Mouse (Mus musculus) hindbrain, embryonic 13.5 days (tissue): ENCODE data around the gene Tmem132d. TPM values are rescaled to one million over a fixed set of nuclear protein-coding genes. Genes with fewer than 3 reads are reported as not detected.
"Not testable (repeated sequence)": the region's sequence is repeated elsewhere in the genome, so short reads cannot be mapped to it uniquely, and the experiment has no call there.

Experiments
- ATAC-seq: fragments of 200-750 bp; cut with Nextera tagmentation; 2 replicates; pipeline ENCODE4 v1.8.0; 2017; ENCODE audit warnings: moderate TSS enrichment; ENCODE audit not compliant: low FRiP score
- H3K27ac ChIP-seq: fragments of 300-500 bp; sonication (generic); 2 replicates; pipeline ENCODE4 v1.5.1; 2015; ENCODE audit warnings: inconsistent platforms, mild to moderate bottlenecking, moderate library complexity
- H3K27me3 ChIP-seq: fragments of 300-500 bp; sonication (generic); 2 replicates; pipeline ENCODE4 v1.6.1; 2015; ENCODE audit warnings: mild to moderate bottlenecking, inconsistent platforms
- H3K36me3 ChIP-seq: fragments of 300-500 bp; sonication (generic); 2 replicates; pipeline ENCODE4 v1.6.1; 2015; ENCODE audit warnings: mild to moderate bottlenecking, inconsistent platforms
- H3K4me1 ChIP-seq: fragments of 300-500 bp; sonication (generic); replicated peaks from 2 replicates; pipeline ENCODE4 v1.6.1; 2015; ENCODE audit warnings: inconsistent platforms
- H3K4me2 ChIP-seq: fragments of 300-500 bp; sonication (generic); 2 replicates; pipeline ENCODE4 v1.6.1; 2015; ENCODE audit warnings: inconsistent platforms, mild to moderate bottlenecking, moderate library complexity
- H3K4me3 ChIP-seq: fragments of 300-500 bp; sonication (generic); 2 replicates; pipeline ENCODE4 v1.5.1; 2015; ENCODE audit warnings: mild to moderate bottlenecking, inconsistent platforms
- H3K9ac ChIP-seq: fragments of 300-500 bp; sonication (generic); 2 replicates; pipeline ENCODE4 v1.6.1; 2015; ENCODE audit warnings: mild to moderate bottlenecking, inconsistent platforms
- H3K9me3 ChIP-seq: fragments of 300-500 bp; sonication (generic); 2 replicates; pipeline ENCODE4 v1.6.1; 2016; ENCODE audit warnings: inconsistent platforms
- WGBS: fragments of 180-500 bp; shearing (Covaris S2); methylation state at CpG from one replicate; pipeline ENCODE4 v1.1.7; 2015; 5-methylcytosine and 5-hydroxymethylcytosine counted together
- polyA plus RNA-seq: library from polyadenylated mRNA; unstranded; fragments of >200 nt; fragmentation: Nextera tagmentation; extraction: Ambion mirVana; gene quantifications from 2 replicates; pipeline ENCODE4 v1.2.1, GENCODE M21; 2015

Gene Tmem132d
- polyA plus RNA-seq, 1 experiment from 2014 or later = 2.8 TPM

DNA sequence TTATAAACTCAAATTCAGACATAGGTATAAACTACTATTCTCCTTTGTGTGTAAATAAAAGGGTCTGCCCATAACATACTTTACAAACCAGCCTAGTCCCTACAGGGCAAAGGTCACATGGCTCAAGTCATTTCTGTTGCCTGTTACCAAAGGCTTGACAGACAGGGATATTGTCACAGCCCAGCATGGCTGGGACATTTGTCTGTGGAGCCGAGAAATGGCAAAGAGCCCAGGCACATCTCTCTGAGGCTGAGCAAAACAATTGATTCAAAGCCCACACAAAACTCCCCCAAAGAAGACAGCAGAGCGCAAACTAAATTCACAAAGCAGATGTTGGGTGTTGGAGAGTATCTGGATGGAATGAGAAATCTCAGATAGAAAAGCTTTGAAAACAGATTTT lies 405.8 kb downstream of the Tmem132d start:
- Histone ChIP-seq H3K27ac (no peak overlapping the region), H3K4me1 (peaks cover 12% of the 10 kb centered on the region; the same call in 1 of the 2 replicates), H3K27me3 (no peaks in the 10 kb centered on the region), H3K4me2 (no peak overlapping the region), H3K4me3 (no peak overlapping the region), H3K9me3 (no peaks in the 10 kb centered on the region), H3K36me3 (no peaks in the 10 kb centered on the region), H3K9ac (no peak overlapping the region)
- no peak for ATAC-seq
- WGBS = 14% methylated on average over 2 of the region's 2 CpGs

DNA sequence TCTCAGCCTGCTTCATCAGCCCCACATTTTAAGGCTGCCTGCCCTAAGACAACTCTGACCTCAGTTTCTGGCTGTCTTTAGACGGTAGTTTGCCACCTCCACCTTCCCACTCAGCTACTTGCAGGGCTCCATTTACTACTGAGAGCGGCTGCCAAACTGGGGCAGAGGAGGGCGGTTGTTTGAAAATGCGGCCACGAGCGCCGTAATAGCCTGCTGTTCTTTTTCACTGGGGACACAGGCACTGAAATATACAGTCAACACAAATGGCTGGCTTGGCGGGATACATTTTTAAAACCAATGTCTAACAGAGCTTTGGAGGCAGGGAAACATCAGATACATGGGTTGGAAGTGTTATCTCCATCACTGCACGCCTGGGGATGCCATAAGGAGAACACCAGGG lies 428.2 kb downstream of the Tmem132d start:
- H3K27ac ChIP-seq = no peak overlapping the region
- no peak overlapping the region for H3K4me2 ChIP-seq
- no peak overlapping the region for H3K4me3 ChIP-seq
- H3K27me3 ChIP-seq = no peaks in the 10 kb centered on the region
- ATAC-seq = no peak
- 59% methylated on average over 9 of the region's 9 CpGs for WGBS
- peaks cover 13% of the 10 kb centered on the region; the same call in 1 of the 2 replicates for H3K4me1 ChIP-seq
- no peak overlapping the region for H3K9ac ChIP-seq
- no peaks in the 10 kb centered on the region for H3K36me3 ChIP-seq
- no peaks in the 10 kb centered on the region for H3K9me3 ChIP-seq

DNA sequence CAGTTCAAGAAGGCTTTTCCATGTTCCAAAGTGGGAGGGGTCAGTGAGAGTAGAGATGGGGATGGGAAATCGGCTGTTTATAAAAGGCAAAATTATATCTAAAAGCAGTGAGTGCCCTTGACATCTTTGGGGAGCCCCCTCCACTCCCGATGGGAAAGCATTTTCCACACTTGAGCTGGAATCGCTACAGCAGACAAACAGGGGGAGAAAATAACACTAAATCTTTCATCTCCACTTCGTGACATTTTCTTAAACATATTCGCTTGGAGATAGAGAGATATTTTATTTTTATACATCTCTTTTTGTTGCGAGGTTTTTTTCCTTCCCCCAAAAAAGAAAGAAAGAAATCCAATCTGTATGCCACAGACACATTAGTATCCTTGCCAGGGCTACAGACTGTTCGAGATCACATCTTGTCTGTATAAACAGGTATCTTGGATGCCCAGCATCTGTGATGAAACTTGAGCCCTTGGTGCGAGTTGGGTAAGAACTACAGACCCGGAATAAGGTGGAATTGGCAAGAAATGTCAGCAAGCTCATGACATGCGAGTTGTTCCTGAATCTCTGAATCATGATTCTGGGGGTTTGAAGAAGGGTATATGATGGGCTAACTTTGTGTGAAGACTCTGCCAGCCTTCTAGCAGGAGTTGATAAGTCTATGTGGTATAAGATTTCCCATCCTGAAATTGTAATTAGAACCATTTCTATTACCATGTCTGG lies 436.2 kb downstream of the Tmem132d start:
- H3K27ac ChIP-seq = no peak overlapping the region
- 88% methylated on average over 10 of the region's 10 CpGs for WGBS

DNA sequence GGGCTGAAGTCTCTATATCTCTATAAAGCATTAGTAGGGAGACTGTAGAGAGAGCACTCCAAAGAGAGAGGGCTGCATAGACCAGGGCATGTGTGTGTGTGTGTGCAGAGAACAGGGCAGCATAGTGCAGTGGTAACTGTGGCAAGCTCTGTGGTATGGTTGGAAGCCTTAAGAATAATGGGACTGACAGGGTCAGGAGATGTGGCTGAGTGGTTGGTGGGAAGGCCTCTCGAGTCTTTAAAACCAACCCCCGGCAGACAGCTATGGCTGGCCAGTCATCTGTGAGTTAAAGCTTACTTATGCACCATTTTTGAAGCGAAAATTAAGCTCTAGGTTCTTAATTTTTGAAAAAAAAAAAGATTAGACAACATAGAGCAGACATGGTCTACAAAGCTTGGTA lies 439.4 kb downstream of the Tmem132d start:
- Histone ChIP-seq H3K36me3 (no peaks in the 10 kb centered on the region), H3K27ac (no peak overlapping the region), H3K4me2 (no peak overlapping the region), H3K4me3 (no peak overlapping the region), H3K9ac (no peak overlapping the region), H3K4me1 (no peaks in the 10 kb centered on the region), H3K9me3 (no peaks in the 10 kb centered on the region), H3K27me3 (no peaks in the 10 kb centered on the region)
- 81% methylated on average over 3 of the region's 3 CpGs for WGBS
- no peak for ATAC-seq

More for the DNA sequence above, 436.2 kb downstream of the Tmem132d start:
- no peaks in the 10 kb centered on the region for H3K36me3 ChIP-seq
- H3K4me2 ChIP-seq = no peak overlapping the region
- H3K9me3 ChIP-seq = no peaks in the 10 kb centered on the region
- no peak overlapping the region for H3K4me3 ChIP-seq
- no peak for ATAC-seq
- no peak overlapping the region for H3K9ac ChIP-seq
- no peaks in the 10 kb centered on the region for H3K27me3 ChIP-seq
- no peaks in the 10 kb centered on the region for H3K4me1 ChIP-seq

DNA sequence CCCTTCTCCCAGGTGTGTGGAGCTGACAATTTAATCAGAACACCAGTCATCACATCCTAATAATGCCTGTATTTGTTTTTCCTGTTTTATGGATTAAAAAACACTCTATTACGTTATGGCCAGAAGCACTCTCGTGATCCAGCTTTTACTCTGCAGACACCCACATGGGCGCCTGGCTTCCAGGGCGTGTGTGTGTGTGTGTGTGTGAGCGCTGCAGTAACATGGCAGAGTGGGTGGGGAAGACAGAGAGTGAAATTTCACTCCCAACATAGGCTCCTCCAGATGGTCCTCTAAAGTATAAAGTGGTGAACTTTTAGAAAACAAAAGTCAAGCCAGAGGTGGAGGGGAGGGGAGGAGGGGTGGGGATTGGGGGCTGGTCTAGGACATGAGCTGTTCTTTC lies 442.1 kb downstream of the Tmem132d start:
- no peaks in the 10 kb centered on the region for H3K4me1 ChIP-seq
- H3K4me3 ChIP-seq = no peak overlapping the region
- H3K36me3 ChIP-seq = no peaks in the 10 kb centered on the region
- no peak for ATAC-seq
- WGBS = 88% methylated on average over 5 of the region's 5 CpGs
- H3K9me3 ChIP-seq = no peaks in the 10 kb centered on the region
- no peak overlapping the region for H3K9ac ChIP-seq
- H3K4me2 ChIP-seq = no peak overlapping the region
- no peak overlapping the region for H3K27ac ChIP-seq
- H3K27me3 ChIP-seq = no peaks in the 10 kb centered on the region

DNA sequence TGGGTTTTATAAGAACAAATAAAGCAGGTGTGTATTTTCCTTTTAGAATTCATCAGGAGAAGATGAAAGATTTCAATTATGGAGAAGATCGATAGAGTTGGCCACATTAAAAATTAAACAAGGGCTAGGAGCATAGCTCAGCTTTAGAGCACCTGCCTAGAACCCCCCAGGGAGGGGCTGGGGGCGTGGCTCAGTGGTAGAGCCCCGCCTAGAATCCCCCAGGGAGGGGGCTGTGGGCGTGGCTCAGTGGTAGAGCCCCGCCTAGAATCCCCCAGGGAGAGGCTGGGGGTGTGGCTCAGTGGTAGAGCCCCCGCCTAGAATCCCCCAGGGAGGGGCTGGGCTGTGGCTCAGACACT lies 452.9 kb downstream of the Tmem132d start:
- H3K9ac ChIP-seq, H3K36me3 ChIP-seq, ATAC-seq, H3K4me2 ChIP-seq, H3K9me3 ChIP-seq, H3K27ac ChIP-seq, H3K4me3 ChIP-seq, H3K27me3 ChIP-seq: not testable (repeated sequence)
- peaks cover 12% of the 10 kb centered on the region for H3K4me1 ChIP-seq
- 59% methylated on average over 6 of the region's 6 CpGs for WGBS

DNA sequence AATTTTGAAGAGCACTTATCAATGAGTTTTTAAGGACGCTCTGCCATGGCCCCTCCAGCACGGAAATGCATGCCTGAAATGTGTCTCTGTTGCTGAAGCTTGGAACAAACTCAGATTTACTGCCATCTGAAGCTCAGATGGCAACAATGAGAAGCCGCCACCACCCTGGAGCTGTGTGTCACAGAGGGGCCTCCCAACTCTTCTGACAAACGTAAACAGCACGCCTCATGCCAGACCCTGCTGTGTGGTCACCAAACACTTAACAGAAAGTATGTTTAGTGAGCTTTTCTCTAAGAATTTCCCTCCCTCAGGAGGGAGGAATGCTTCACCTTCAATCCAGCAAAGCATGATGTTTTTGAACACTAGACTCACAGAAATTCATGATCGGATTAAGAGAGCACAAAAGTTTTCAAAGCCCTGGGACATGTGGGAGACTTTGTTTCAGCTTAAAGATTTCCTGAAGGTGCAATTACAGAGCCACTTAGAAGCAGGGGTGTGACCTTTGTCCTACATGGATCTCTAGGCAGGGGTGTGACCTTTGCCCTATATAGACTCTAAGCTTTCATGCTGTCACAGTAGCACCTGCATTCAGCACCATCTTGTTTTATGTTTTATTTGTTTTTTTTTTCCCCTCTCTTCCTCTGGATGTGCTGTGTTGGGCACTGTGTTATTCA lies 453.4 kb downstream of the Tmem132d start:
- 58% methylated on average over 6 of the region's 6 CpGs for WGBS

DNA sequence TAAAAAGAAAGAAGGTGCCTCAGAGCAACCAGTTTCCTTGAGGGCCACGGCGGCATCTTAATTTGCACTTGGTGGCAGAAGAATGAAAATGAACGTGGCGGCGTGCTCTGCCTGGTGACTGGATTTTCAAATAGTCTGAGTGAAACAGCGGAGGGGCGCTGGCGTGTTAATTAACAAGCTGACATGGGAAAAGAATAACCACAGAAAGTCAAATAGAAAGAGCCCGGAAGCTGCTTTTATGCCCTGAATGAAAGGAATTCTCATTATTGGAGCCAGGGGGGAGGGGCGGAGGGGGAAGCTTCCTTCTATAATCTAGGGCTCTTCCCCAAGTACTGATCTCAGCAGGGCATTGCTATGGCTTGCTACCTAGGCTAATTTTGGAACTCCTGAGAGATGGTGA lies 456.2 kb downstream of the Tmem132d start:
- H3K4me1 ChIP-seq = peaks cover 12% of the 10 kb centered on the region
- H3K4me3 ChIP-seq = no peak overlapping the region
- H3K9ac ChIP-seq = no peak overlapping the region
- H3K27ac ChIP-seq = no peak overlapping the region
- no peak for ATAC-seq
- no peaks in the 10 kb centered on the region for H3K36me3 ChIP-seq
- H3K27me3 ChIP-seq = no peaks in the 10 kb centered on the region
- no peaks in the 10 kb centered on the region for H3K9me3 ChIP-seq
- WGBS = 29% methylated on average over 10 of the region's 10 CpGs
- 0 out of 2 replicates have a peak overlapping the region, but pooled peaks have one; percentile 10 for H3K4me2 ChIP-seq

More for the DNA sequence above, 453.4 kb downstream of the Tmem132d start:
- H3K9ac ChIP-seq = no peak overlapping the region
- H3K9me3 ChIP-seq = no peaks in the 10 kb centered on the region
- no peaks in the 10 kb centered on the region for H3K36me3 ChIP-seq
- H3K27ac ChIP-seq = no peak overlapping the region
- no peak for ATAC-seq
- no peak overlapping the region for H3K4me2 ChIP-seq
- H3K4me3 ChIP-seq = no peak overlapping the region
- no peaks in the 10 kb centered on the region for H3K27me3 ChIP-seq
- peaks cover 12% of the 10 kb centered on the region for H3K4me1 ChIP-seq

DNA sequence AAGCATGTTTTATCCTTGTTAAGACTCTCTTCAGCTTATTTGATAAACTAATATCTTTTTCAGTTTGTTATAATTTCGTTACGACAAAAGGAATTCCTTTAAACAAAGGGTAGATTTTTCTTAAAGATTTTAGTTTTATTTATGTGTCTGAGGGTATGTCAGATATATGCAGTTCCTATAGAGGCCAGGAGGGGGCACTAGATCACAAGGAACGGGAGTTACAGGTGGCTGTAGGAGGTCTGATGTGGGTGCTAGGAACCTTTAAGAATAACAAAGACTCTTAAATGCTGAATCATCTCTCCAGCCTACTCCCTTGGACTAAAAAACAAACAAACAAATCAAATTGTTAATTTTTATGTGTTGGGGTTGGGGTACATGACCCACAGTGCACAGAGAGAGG lies 467.2 kb downstream of the Tmem132d start:
- ATAC-seq = no peak
- no peak overlapping the region for H3K4me2 ChIP-seq
- peaks cover 5% of the 10 kb centered on the region for H3K9me3 ChIP-seq
- no peaks in the 10 kb centered on the region for H3K4me1 ChIP-seq
- no peak overlapping the region for H3K27ac ChIP-seq
- WGBS = 91% methylated on average over 3 of the region's 3 CpGs
- no peak overlapping the region for H3K9ac ChIP-seq
- no peak overlapping the region for H3K4me3 ChIP-seq
- no peaks in the 10 kb centered on the region for H3K27me3 ChIP-seq
- no peaks in the 10 kb centered on the region for H3K36me3 ChIP-seq

DNA sequence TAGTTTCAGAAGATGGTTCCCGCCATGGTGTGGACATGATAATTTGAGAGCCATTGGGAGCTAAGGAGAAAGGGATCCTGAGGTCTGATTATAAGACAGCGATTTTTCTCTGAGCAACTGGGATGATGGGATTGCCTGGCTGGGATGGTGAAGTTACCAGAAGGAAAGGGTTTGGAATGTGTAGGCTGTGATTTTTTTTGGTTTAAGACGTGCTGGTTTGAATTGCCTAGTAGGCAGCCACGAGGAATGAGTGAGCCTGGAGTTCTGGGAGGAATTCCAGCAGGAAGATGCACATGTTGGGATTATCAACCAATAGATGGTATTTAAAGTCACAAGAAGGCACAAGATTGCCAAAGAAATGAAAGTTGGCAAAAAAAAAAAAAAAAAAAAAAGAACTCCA lies 470.2 kb downstream of the Tmem132d start:
- ATAC-seq = no peak
- WGBS = 92% methylated on average over 4 of the region's 4 CpGs
- 0 out of 2 replicates have a peak, but pooled peaks cover 3% of the 10 kb centered on the region for H3K4me1 ChIP-seq

DNA sequence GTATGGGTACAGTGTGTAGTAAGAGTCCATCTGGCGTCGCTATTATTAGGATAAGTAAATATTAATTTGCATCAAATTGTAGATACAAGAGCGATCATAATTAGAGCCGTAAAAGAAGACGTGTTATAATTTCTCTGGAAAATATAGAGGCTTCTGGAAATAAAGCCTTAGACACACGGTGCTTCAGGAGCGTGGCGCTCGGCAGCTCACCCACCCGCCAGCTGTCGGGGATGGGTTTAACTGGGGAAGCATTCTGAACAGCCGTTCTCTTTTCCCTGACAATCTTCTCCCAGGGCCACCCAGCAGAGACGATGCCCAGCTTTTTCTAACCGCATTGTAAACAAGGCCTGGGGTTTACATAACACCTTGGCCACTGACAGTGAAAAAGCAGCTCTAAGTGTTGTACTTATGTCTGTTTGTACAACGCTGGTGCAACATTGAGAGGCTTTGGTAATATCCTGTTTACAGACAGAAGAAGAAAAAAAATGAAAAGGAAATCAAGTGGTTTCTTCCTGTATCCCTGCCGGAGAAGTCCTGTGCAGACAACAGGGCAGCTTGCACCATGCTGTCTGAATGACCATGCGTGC lies 476.3 kb downstream of the Tmem132d start:
- 0 out of 2 replicates have a peak, but pooled peaks cover 8% of the 10 kb centered on the region for H3K4me1 ChIP-seq
- 74% methylated on average over 17 of the region's 17 CpGs for WGBS
- H3K4me3 ChIP-seq = no peak overlapping the region
- no peak for ATAC-seq
- no peak overlapping the region for H3K27ac ChIP-seq
- no peaks in the 10 kb centered on the region for H3K36me3 ChIP-seq
- H3K4me2 ChIP-seq = no peak overlapping the region
- H3K27me3 ChIP-seq = no peaks in the 10 kb centered on the region
- no peaks in the 10 kb centered on the region for H3K9me3 ChIP-seq
- H3K9ac ChIP-seq = no peak overlapping the region

More for the DNA sequence above, 470.2 kb downstream of the Tmem132d start:
- H3K9me3 ChIP-seq = no peaks in the 10 kb centered on the region
- no peaks in the 10 kb centered on the region for H3K36me3 ChIP-seq
- H3K9ac ChIP-seq = no peak overlapping the region
- H3K4me2 ChIP-seq = no peak overlapping the region
- no peak overlapping the region for H3K4me3 ChIP-seq
- H3K27me3 ChIP-seq = no peaks in the 10 kb centered on the region
- no peak overlapping the region for H3K27ac ChIP-seq

DNA sequence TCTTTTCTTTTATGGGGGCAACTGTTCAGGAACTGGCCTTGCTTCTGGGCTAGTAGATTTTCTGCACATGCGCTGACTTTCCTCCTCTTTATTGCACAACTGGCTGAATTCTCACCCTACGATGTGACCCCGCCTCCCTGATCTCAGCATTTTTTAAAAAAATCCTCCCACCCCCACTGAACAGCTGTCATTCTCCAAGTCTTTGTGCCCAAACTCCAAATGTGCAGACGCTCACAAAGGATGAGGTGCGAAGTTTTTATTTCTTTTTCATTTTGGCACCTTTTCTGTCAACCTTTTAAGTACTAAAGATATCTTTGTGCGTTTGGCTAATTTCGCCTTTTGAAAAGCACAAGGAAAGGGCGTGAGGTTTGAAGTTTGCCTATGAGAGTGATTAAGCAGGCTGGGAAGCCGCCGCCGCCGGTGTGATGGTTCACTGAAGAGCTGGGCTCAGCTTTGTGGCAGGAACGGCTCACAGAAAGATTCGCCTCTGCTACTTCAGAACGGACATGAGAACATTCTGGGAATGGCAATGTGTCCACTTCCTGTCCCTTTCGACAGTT lies 478.6 kb downstream of the Tmem132d start:
- ATAC-seq = no peak
- 0 out of 2 replicates have a peak, but pooled peaks cover 8% of the 10 kb centered on the region for H3K4me1 ChIP-seq
- H3K9me3 ChIP-seq = no peaks in the 10 kb centered on the region
- no peaks in the 10 kb centered on the region for H3K36me3 ChIP-seq
- no peaks in the 10 kb centered on the region for H3K27me3 ChIP-seq
- H3K4me3 ChIP-seq = no peak overlapping the region
- 79% methylated on average over 16 of the region's 16 CpGs for WGBS
- no peak overlapping the region for H3K9ac ChIP-seq
- H3K27ac ChIP-seq = no peak overlapping the region
- H3K4me2 ChIP-seq = no peak overlapping the region
